Mouse (Mus musculus) retina, postnatal 7 days (tissue): ENCODE measurements at regions not wholly inside any gene's neighbourhood (a gene's known extent, or its start where the extent isn't known, plus 50 kb on each side); places are given as distances from the start of the nearest gene placed in this dataset.

Experiments used
- DNase-seq: peaks from one replicate; pipeline ENCODE4 v3.0.0-alpha.2; 2012; ENCODE audit warnings: low read depth, low spot score

- DNase-seq: peak; percentile 0
These were observed 285.0 kb downstream of the Gm17521 start for GRCm38 (mm10) chrX:122744496-122744895.

- DNase-seq: no peak
These were observed 309.5 kb downstream of the Gm17521 start for GRCm38 (mm10) chrX:122719949-122720348.
